Mouse (Mus musculus): ENCODE measurements around the gene Cdkn1c. TPM values are rescaled to one million over a fixed set of nuclear protein-coding genes. Genes with fewer than 3 reads are reported as not detected.
A peak's percentile ranks its signal among the peaks of the same experiment; 100 is the strongest.

Cdkn1c gene
- polyA plus RNA-seq, 1 experiment from 2014 or later: 372 TPM

GRCm38 (mm10) chr7:143437894-143438581 lies 22.8 kb downstream of the Cdkn1c start:
- Histone ChIP-seq H3K27ac (ENCODE audit: low read depth, low read length) (peak overlapping the region; percentile 37; the same call in 1 of the 2 replicates), H3K4me3 (ENCODE audit: low read depth, low read length) (peak overlapping the region; percentile 35), H3K9ac (ENCODE audit: low read length) (peak overlapping the region; percentile 70), H3K9me3 (ENCODE audit: control insufficient read depth, low read length) (no peaks in the 10 kb centered on the region), H3K36me3 (ENCODE audit: control insufficient read depth, insufficient read depth, low read length) (no peaks in the 10 kb centered on the region), H3K4me2 (ENCODE audit: low read depth, low read length, severe bottlenecking) (peak overlapping the region; percentile 83), H3K4me1 (replicated peaks; ENCODE audit: control insufficient read depth, insufficient read depth, low read length) (peaks cover 11% of the 10 kb centered on the region), H3K27me3 (ENCODE audit: control insufficient read depth, insufficient read depth, low read length) (peaks cover 56% of the 10 kb centered on the region)
- ATAC-seq (replicated peaks; ENCODE audit: low FRiP score): peak; percentile 84
- under 1% methylated on average over 55 of the region's 63 CpGs for WGBS
- DNase-seq (ENCODE audit: low spot score): peak; percentile 84

GRCm38 (mm10) chr7:143437231-143437893 lies 23.5 kb downstream of the Cdkn1c start:
- DNase-seq (ENCODE audit: low spot score): peak; percentile 58
- Histone ChIP-seq H3K4me1 (replicated peaks; ENCODE audit: control insufficient read depth, insufficient read depth, low read length) (peaks cover 11% of the 10 kb centered on the region), H3K9ac (ENCODE audit: low read length) (peak overlapping the region; percentile 70), H3K4me3 (ENCODE audit: low read depth, low read length) (peak overlapping the region; percentile 35), H3K27me3 (ENCODE audit: control insufficient read depth, insufficient read depth, low read length) (peaks cover 53% of the 10 kb centered on the region), H3K4me2 (ENCODE audit: low read depth, low read length, severe bottlenecking) (peak overlapping the region; percentile 83), H3K27ac (ENCODE audit: low read depth, low read length) (peak overlapping the region; percentile 37; the same call in 1 of the 2 replicates), H3K36me3 (ENCODE audit: control insufficient read depth, insufficient read depth, low read length) (no peaks in the 10 kb centered on the region), H3K9me3 (ENCODE audit: control insufficient read depth, low read length) (no peaks in the 10 kb centered on the region)
- ATAC-seq (replicated peaks; ENCODE audit: low FRiP score): peak; percentile 71
- 15% methylated on average over 15 of the region's 18 CpGs for WGBS

GRCm38 (mm10) chr7:143433331-143433730 lies 27.5 kb downstream of the Cdkn1c start:
- no peak for ATAC-seq (replicated peaks; ENCODE audit: low FRiP score)
- H3K9me3 ChIP-seq (ENCODE audit: control insufficient read depth, low read length): no peaks in the 10 kb centered on the region
- no peak for DNase-seq (ENCODE audit: low spot score)
- peaks cover 15% of the 10 kb centered on the region for H3K4me1 ChIP-seq (replicated peaks; ENCODE audit: control insufficient read depth, insufficient read depth, low read length)
- WGBS: 79% methylated on average over 7 of the region's 7 CpGs
- H3K9ac ChIP-seq (ENCODE audit: low read length): no peak overlapping the region
- H3K4me2 ChIP-seq (ENCODE audit: low read depth, low read length, severe bottlenecking): no peak overlapping the region
- H3K36me3 ChIP-seq (ENCODE audit: control insufficient read depth, insufficient read depth, low read length): no peaks in the 10 kb centered on the region
- H3K27ac ChIP-seq (ENCODE audit: low read depth, low read length): no peak overlapping the region
- peaks cover 31% of the 10 kb centered on the region for H3K27me3 ChIP-seq (ENCODE audit: control insufficient read depth, insufficient read depth, low read length)
- no peak overlapping the region for H3K4me3 ChIP-seq (ENCODE audit: low read depth, low read length)

GRCm38 (mm10) chr7:143432631-143433030 lies 28.2 kb downstream of the Cdkn1c start:
- Histone ChIP-seq H3K4me1 (replicated peaks; ENCODE audit: control insufficient read depth, insufficient read depth, low read length) (peaks cover 15% of the 10 kb centered on the region), H3K27me3 (ENCODE audit: control insufficient read depth, insufficient read depth, low read length) (peaks cover 30% of the 10 kb centered on the region), H3K4me3 (ENCODE audit: low read depth, low read length) (no peak overlapping the region), H3K9me3 (ENCODE audit: control insufficient read depth, low read length) (no peaks in the 10 kb centered on the region), H3K9ac (ENCODE audit: low read length) (no peak overlapping the region), H3K27ac (ENCODE audit: low read depth, low read length) (no peak overlapping the region), H3K4me2 (ENCODE audit: low read depth, low read length, severe bottlenecking) (no peak overlapping the region), H3K36me3 (ENCODE audit: control insufficient read depth, insufficient read depth, low read length) (no peaks in the 10 kb centered on the region)
- ATAC-seq (replicated peaks; ENCODE audit: low FRiP score) (no peak), DNase-seq (ENCODE audit: low spot score) (no peak)
- 65% methylated on average over 1 of the region's 1 CpGs for WGBS

- Histone ChIP-seq H3K27me3 (ENCODE audit: control insufficient read depth, insufficient read depth, low read length) (peaks cover 17% of the 10 kb centered on the region), H3K4me3 (ENCODE audit: low read depth, low read length) (no peak overlapping the region)
Observed at GRCm38 (mm10) chr7:143428814-143429499, 31.9 kb downstream of the Cdkn1c start.

GRCm38 (mm10) chr7:143428142-143428813 lies 32.6 kb downstream of the Cdkn1c start:
- Histone ChIP-seq H3K9ac (ENCODE audit: low read length) (no peak overlapping the region), H3K27ac (ENCODE audit: low read depth, low read length) (0 out of 2 replicates have a peak overlapping the region, but pooled peaks have one; percentile 26), H3K9me3 (ENCODE audit: control insufficient read depth, low read length) (no peaks in the 10 kb centered on the region), H3K27me3 (ENCODE audit: control insufficient read depth, insufficient read depth, low read length) (peaks cover 15% of the 10 kb centered on the region), H3K4me3 (ENCODE audit: low read depth, low read length) (no peak overlapping the region), H3K36me3 (ENCODE audit: control insufficient read depth, insufficient read depth, low read length) (no peaks in the 10 kb centered on the region), H3K4me2 (ENCODE audit: low read depth, low read length, severe bottlenecking) (no peak overlapping the region), H3K4me1 (replicated peaks; ENCODE audit: control insufficient read depth, insufficient read depth, low read length) (peaks cover 12% of the 10 kb centered on the region)
- WGBS: 26% methylated on average over 23 of the region's 23 CpGs
- peak; percentile 86 for DNase-seq (ENCODE audit: low spot score)
- ATAC-seq (replicated peaks; ENCODE audit: low FRiP score): peak; percentile 93

More at GRCm38 (mm10) chr7:143428814-143429499, 31.9 kb downstream of the Cdkn1c start:
- ATAC-seq (replicated peaks; ENCODE audit: low FRiP score) (peak; percentile 52; the same call in 1 of the 2 replicates), DNase-seq (ENCODE audit: low spot score) (no peak)
- 0 out of 2 replicates have a peak overlapping the region, but pooled peaks have one; percentile 26 for H3K27ac ChIP-seq (ENCODE audit: low read depth, low read length)
- H3K9me3 ChIP-seq (ENCODE audit: control insufficient read depth, low read length): no peaks in the 10 kb centered on the region
- H3K4me2 ChIP-seq (ENCODE audit: low read depth, low read length, severe bottlenecking): no peak overlapping the region
- WGBS: 34% methylated on average over 2 of the region's 2 CpGs
- H3K36me3 ChIP-seq (ENCODE audit: control insufficient read depth, insufficient read depth, low read length): no peaks in the 10 kb centered on the region
- no peak overlapping the region for H3K9ac ChIP-seq (ENCODE audit: low read length)
- peaks cover 12% of the 10 kb centered on the region for H3K4me1 ChIP-seq (replicated peaks; ENCODE audit: control insufficient read depth, insufficient read depth, low read length)

GRCm38 (mm10) chr7:143419585-143420160 lies 41.2 kb downstream of the Cdkn1c start:
- H3K9ac ChIP-seq (ENCODE audit: low read length): no peak overlapping the region
- no peaks in the 10 kb centered on the region for H3K4me1 ChIP-seq (replicated peaks; ENCODE audit: control insufficient read depth, insufficient read depth, low read length)
- H3K27me3 ChIP-seq (ENCODE audit: control insufficient read depth, insufficient read depth, low read length): no peaks in the 10 kb centered on the region
- H3K36me3 ChIP-seq (ENCODE audit: control insufficient read depth, insufficient read depth, low read length): no peaks in the 10 kb centered on the region
- H3K4me3 ChIP-seq (ENCODE audit: low read depth, low read length): no peak overlapping the region
- ATAC-seq (replicated peaks; ENCODE audit: low FRiP score): no peak
- no peak overlapping the region for H3K27ac ChIP-seq (ENCODE audit: low read depth, low read length)
- H3K9me3 ChIP-seq (ENCODE audit: control insufficient read depth, low read length): no peaks in the 10 kb centered on the region
- H3K4me2 ChIP-seq (ENCODE audit: low read depth, low read length, severe bottlenecking): no peak overlapping the region
- WGBS: 82% methylated on average over 4 of the region's 4 CpGs
- no peak for DNase-seq (ENCODE audit: low spot score)

GRCm38 (mm10) chr7:143417875-143418274 lies 43.0 kb downstream of the Cdkn1c start:
- no peak overlapping the region for H3K9ac ChIP-seq (ENCODE audit: low read length)
- ATAC-seq (replicated peaks; ENCODE audit: low FRiP score) (no peak), DNase-seq (ENCODE audit: low spot score) (no peak)
- H3K27me3 ChIP-seq (ENCODE audit: control insufficient read depth, insufficient read depth, low read length): no peaks in the 10 kb centered on the region
- H3K4me1 ChIP-seq (replicated peaks; ENCODE audit: control insufficient read depth, insufficient read depth, low read length): no peaks in the 10 kb centered on the region
- WGBS: 74% methylated on average over 5 of the region's 5 CpGs
- H3K36me3 ChIP-seq (ENCODE audit: control insufficient read depth, insufficient read depth, low read length): no peaks in the 10 kb centered on the region
- H3K27ac ChIP-seq (ENCODE audit: low read depth, low read length): no peak overlapping the region
- no peak overlapping the region for H3K4me2 ChIP-seq (ENCODE audit: low read depth, low read length, severe bottlenecking)
- H3K4me3 ChIP-seq (ENCODE audit: low read depth, low read length): no peak overlapping the region
- no peaks in the 10 kb centered on the region for H3K9me3 ChIP-seq (ENCODE audit: control insufficient read depth, low read length)

Measured in forebrain, embryonic 11.5 days (tissue).